Mouse (Mus musculus) bone marrow, adult 2 months (tissue): ENCODE data around the gene Trim28. TPM values are rescaled to one million over a fixed set of nuclear protein-coding genes. Genes with fewer than 3 reads are reported as not detected.

Source experiments
- H3K27ac ChIP-seq: fragments of 200-500 bp; 2 replicates; pipeline ENCODE4 v1.5.1; 2012; ENCODE audit warnings: low read depth, mild to moderate bottlenecking, control low read depth, inconsistent platforms, low read length; ENCODE audit not compliant: control insufficient read depth, poor library complexity, insufficient read depth
- H3K4me1 ChIP-seq: fragments of 200-500 bp; 2 replicates; pipeline ENCODE4 v1.6.1; 2011; ENCODE audit warnings: low read length; ENCODE audit not compliant: control insufficient read depth, insufficient read depth
- H3K4me3 ChIP-seq: fragments of 200-500 bp; replicated peaks from 2 replicates; pipeline ENCODE3; 2011; ENCODE audit warnings: mild to moderate bottlenecking, low read depth, low read length, control low read depth; ENCODE audit not compliant: control insufficient read depth
- CTCF ChIP-seq: fragments of 200-500 bp; IDR thresholded peaks from 2 replicates; pipeline ENCODE4 v1.5.1; 2011; ENCODE audit warnings: low read length, control low read depth; ENCODE audit not compliant: control insufficient read depth, insufficient read depth
- POLR2A ChIP-seq: fragments of 200-500 bp; IDR thresholded peaks from 2 replicates; pipeline ENCODE4 v1.6.1; 2011; ENCODE audit warnings: low read depth, mild to moderate bottlenecking, control low read depth, low read length, borderline replicate concordance; ENCODE audit not compliant: control insufficient read depth
- WGBS: fragments of 180-500 bp; shearing (Covaris S2); methylation state at CpG from one replicate; pipeline ENCODE4 v1.1.7; 2018; 5-methylcytosine and 5-hydroxymethylcytosine counted together
- polyA plus RNA-seq: library from polyadenylated mRNA; stranded (reverse); fragments of >200 nt; gene quantifications from 2 replicates; pipeline ENCODE4 v1.2.4, GENCODE M21; 2011; ENCODE audit warnings: low replicate concordance; ENCODE audit not compliant: missing spikeins, insufficient read depth, insufficient read length

Gene Trim28
- polyA plus RNA-seq, 1 experiment: 286 TPM

DNA sequence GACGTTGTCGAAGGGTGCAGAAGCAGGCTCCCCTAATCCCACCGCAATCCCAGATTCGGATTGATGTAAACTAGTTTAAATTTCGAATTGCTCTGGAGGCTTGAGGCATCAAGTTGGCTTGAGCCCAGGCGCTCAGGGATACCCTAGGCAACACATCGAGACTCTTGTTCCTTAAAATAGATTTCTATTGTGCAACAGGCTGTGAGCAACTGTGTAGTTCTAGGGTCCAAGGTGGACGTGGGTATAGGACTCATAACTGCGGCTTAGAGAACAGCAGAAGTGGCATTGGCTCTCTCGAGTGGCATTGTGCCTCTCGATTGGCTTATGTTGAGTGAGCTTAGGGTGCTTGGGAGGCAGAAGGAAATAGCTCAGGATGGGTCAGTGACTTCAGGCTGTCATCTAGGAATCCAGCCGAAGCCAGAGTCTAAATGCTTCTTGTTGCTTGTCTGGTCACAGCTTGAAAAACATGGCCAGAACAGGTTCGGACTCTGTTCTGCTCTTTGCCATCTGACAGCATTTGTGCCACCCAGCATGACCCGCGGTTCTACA lies 39.8 kb downstream of the Trim28 start:
- Histone ChIP-seq H3K27ac (peak overlapping the region; percentile 100), H3K4me1 (peaks cover 12% of the 10 kb centered on the region), H3K4me3 (peak overlapping the region; percentile 79)
- TF ChIP-seq CTCF (no peak), POLR2A (no peak)
- WGBS: 4% methylated on average over 15 of the region's 15 CpGs

DNA sequence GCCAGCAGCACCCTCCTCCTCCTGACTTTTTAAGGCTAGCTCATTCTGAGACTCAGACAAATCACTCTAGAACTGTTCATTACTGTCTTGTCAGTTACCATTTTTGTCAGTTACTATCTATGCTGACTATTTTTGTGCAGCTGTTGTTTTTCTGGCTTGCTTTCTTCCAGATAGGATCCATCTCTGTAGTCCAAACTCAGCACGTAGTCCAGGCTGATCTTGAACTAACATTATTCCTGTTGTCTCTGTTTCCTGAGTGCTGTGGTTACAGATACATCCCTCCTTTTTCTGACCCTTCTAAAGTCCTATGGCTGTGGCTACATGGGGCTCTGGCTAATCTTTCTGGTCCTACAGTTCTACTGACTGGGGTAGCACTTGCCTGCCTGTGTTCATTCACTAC lies 40.3 kb downstream of the Trim28 start:
- 44% methylated on average over 1 of the region's 1 CpGs for WGBS
- Histone ChIP-seq H3K27ac (peak overlapping the region; percentile 100; the same call in 1 of the 2 replicates), H3K4me3 (peak overlapping the region; percentile 79), H3K4me1 (peaks cover 12% of the 10 kb centered on the region)
- TF ChIP-seq POLR2A (no peak), CTCF (no peak)

DNA sequence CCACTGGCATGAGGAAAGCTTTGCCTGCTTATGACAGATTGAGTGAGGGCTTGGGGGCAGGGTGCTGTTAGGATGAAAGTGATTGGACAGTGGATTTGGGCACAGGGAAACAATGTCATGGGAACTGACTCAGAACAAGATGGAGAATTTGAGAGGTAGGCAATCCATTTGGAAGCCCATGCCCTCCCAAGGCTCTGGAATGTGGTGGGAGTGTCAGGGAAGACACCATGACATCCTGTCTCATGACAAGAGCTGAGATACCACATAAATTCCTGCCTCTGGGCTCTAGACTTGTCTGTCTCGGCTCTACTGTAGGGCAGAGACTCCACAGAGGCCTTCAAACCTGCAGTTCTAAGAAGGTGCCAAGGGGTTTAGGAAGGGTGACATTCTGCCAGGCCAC lies 42.3 kb downstream of the Trim28 start:
- peaks cover 9% of the 10 kb centered on the region for H3K4me1 ChIP-seq
- no peak overlapping the region for H3K27ac ChIP-seq
- no peak overlapping the region for H3K4me3 ChIP-seq
- TF ChIP-seq POLR2A (no peak), CTCF (no peak)
- 89% methylated on average over 1 of the region's 1 CpGs for WGBS

DNA sequence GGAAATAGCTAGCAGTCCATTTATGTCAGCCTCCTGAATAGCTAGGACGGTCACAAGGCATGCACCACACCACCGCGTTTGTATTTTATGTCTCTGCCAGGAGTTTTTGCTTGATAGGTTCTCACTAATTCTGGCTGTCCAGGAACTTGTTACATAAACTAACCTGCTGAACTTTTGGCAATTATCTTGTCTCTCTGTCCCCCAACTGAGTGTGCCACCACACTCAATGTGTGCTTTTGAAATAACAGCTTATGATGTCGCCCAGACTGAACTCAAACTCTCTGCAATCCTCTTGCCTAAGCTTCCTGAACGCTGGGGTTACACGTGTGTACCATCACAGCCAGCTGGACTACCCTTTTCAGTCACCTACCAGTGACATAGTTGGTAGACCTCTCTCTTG lies 43.6 kb downstream of the Trim28 start:
- no peak overlapping the region for H3K27ac ChIP-seq
- 56% methylated on average over 6 of the region's 6 CpGs for WGBS
- TF ChIP-seq POLR2A (no peak), CTCF (no peak)
- no peak overlapping the region for H3K4me3 ChIP-seq
- H3K4me1 ChIP-seq: peaks cover 9% of the 10 kb centered on the region

DNA sequence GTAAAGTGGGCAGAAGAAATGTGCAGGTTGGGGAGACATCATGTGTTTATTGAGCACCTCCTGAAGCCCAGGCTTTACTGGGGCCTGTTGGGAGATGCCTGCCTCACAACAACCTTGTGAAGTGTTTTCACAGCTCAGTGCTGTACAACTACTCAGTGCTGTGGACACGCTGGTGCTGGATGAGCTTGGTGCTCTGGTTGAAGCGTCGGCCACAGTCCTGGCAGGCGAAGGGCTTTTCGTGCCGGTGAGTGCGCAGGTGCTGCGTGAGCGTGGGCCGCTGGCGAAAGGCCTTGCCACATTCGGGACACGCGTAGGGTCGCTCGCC lies 44.2 kb downstream of the Trim28 start:
- no peak overlapping the region for H3K27ac ChIP-seq
- H3K4me3 ChIP-seq: no peak overlapping the region
- TF ChIP-seq POLR2A (no peak), CTCF (no peak)
- H3K4me1 ChIP-seq: peaks cover 9% of the 10 kb centered on the region
- 79% methylated on average over 16 of the region's 16 CpGs for WGBS

DNA sequence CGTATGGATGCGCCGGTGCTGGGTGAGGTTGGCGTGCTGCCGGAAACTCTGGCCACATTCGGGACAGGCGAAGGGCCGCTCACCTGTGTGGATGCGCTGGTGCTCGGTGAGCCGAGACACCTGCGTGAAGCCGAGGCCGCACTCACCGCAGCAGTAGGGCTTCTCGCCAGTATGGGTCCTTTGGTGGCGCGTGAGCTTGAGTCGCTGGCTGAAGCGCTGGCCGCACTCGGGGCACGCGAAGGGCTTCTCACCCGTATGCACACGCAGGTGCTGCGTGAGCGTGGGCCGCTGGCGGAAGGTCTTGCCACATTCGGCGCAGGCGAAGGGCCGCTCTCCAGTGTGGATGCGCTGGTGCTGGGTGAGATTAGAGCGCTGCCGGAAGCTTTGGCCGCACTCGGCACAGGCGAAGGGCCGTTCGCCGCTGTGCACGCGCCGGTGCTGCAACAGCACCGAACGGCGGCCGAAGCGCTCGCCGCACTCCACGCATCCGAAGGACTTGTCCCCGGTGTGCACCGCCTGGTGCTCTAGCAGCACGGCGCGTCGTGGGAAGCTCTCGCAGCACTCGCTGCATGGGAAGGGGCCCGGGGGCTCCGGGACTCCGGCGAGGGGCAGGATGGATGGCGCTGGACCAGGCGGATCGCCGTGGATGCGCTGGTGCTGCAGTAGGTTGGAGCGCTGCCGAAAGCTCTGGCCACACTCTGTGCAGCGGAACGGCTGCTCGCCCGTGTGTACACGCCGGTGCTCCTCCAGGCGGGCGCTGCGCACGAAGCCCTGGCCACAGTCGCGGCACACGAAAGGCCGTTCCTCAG lies 44.7 kb downstream of the Trim28 start:
- peaks cover 9% of the 10 kb centered on the region for H3K4me1 ChIP-seq
- no peak overlapping the region for H3K4me3 ChIP-seq
- no peak for TF ChIP-seq CTCF
- TF ChIP-seq POLR2A: no peak; the same call in 1 of the 2 replicates
- H3K27ac ChIP-seq: no peak overlapping the region
- WGBS: 11% methylated on average over 88 of the region's 88 CpGs

DNA sequence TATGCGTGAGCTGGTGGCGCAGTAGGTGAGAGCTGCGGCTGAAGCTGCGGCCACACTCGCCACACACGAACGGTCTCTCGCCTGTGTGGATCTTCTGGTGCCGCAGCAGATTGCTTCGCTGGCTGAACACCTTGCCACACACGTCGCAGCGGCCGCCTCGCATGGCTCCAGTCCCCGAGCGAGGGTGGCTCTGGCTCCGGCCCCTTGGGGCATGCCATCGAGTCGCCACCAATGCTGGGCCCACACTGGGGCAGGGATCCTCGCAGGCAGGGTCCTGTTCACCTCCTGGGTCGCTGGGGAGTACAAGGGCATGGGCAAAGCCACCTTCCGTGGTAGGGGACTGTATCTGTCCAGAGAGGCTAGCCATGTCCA lies 45.3 kb downstream of the Trim28 start:
- H3K4me3 ChIP-seq: no peak overlapping the region

DNA sequence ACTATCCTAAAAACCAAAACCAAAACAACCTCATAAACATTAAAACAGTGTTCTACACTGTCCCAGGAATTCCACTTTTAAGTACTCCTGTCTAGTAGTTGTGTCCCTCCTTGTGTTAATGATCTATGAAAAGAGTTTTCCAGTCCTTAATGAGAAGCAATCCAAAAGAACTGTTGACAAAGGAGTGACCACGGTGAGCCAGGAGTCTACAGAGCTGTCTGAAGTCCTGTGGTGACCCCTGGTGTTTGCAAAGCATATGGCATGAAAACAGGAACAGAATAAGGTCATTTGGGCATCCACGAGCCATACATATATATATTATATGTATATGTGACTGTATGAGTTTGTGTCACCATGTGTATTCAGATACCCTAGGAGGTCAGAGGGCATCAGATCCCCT lies 47.2 kb downstream of the Trim28 start:
- Histone ChIP-seq H3K4me3 (no peak overlapping the region), H3K27ac (no peak overlapping the region), H3K4me1 (peaks cover 5% of the 10 kb centered on the region)
- WGBS: 0% methylated on average over 2 of the region's 2 CpGs
- TF ChIP-seq CTCF (peak; percentile 83), POLR2A (no peak)

More for the DNA sequence above, 45.3 kb downstream of the Trim28 start:
- H3K4me1 ChIP-seq: peaks cover 5% of the 10 kb centered on the region
- WGBS: 5% methylated on average over 23 of the region's 23 CpGs
- H3K27ac ChIP-seq: no peak overlapping the region
- no peak for TF ChIP-seq POLR2A
- no peak for TF ChIP-seq CTCF
